Mouse (Mus musculus) midbrain, embryonic 11.5 days (tissue): ENCODE data around the gene Prrt2. TPM values are rescaled to one million over a fixed set of nuclear protein-coding genes. Genes with fewer than 3 reads are reported as not detected.
A peak's percentile ranks its signal among the peaks of the same experiment; 100 is the strongest.

Experiments
- ATAC-seq: fragments of 200-750 bp; cut with Nextera tagmentation; 2 replicates; pipeline ENCODE4 v1.8.0; 2017; ENCODE audit warnings: moderate TSS enrichment, moderate library complexity; ENCODE audit not compliant: low FRiP score
- DNase-seq: peaks from one replicate; pipeline ENCODE4 v3.0.0; 2015; ENCODE audit warnings: low spot score; ENCODE audit errors: missing footprints
- H3K27ac ChIP-seq: fragments of 300-500 bp; sonication (generic); 2 replicates; pipeline ENCODE4 v1.5.1; 2014; ENCODE audit warnings: low read depth, low read length
- H3K27me3 ChIP-seq: fragments of 300-500 bp; sonication (generic); 2 replicates; pipeline ENCODE4 v1.6.1; 2014; ENCODE audit warnings: mild to moderate bottlenecking, low read length, moderate library complexity, mixed read lengths; ENCODE audit not compliant: control insufficient read depth, insufficient read depth
- H3K36me3 ChIP-seq: fragments of 300-500 bp; sonication (generic); 2 replicates; pipeline ENCODE4 v1.6.1; 2014; ENCODE audit warnings: mild to moderate bottlenecking, low read length, moderate library complexity, mixed read lengths; ENCODE audit not compliant: control insufficient read depth, insufficient read depth
- H3K4me1 ChIP-seq: fragments of 300-500 bp; sonication (generic); 2 replicates; pipeline ENCODE4 v1.6.1; 2014; ENCODE audit warnings: low read length; ENCODE audit not compliant: control insufficient read depth, insufficient read depth
- H3K4me2 ChIP-seq: fragments of 300-500 bp; sonication (generic); 2 replicates; pipeline ENCODE4 v1.6.1; 2014; ENCODE audit warnings: mild to moderate bottlenecking, moderate library complexity
- H3K4me3 ChIP-seq: fragments of 300-500 bp; sonication (generic); 2 replicates; pipeline ENCODE4 v1.5.1; 2014; ENCODE audit warnings: low read depth, low read length
- H3K9ac ChIP-seq: fragments of 300-500 bp; sonication (generic); 2 replicates; pipeline ENCODE4 v1.6.1; 2014; ENCODE audit warnings: low read length
- H3K9me3 ChIP-seq: fragments of 300-500 bp; sonication (generic); 2 replicates; pipeline ENCODE4 v1.6.1; 2016; ENCODE audit warnings: low read length; ENCODE audit not compliant: control insufficient read depth
- WGBS: fragments of 180-500 bp; shearing (Covaris S2); extraction: QIAGEN DNeasy Blood & Tissue Kit; methylation state at CpG from one replicate; pipeline ENCODE4 v1.1.7; 2014; 5-methylcytosine and 5-hydroxymethylcytosine counted together
- polyA plus RNA-seq: library from polyadenylated mRNA; unstranded; fragments of >200 nt; fragmentation: Nextera tagmentation; extraction: Ambion mirVana; gene quantifications from 2 replicates; pipeline ENCODE4 v1.2.1, GENCODE M21; 2014

The Prrt2 gene
- polyA plus RNA-seq, 1 experiment from 2014 or later = 2.6 TPM

GRCm38 (mm10) chr7:127026984-127027726 is 6.1 kb upstream of the Prrt2 start, which contains the start of gene Maz:
Maz (minus strand) TSS chr7:127027037.
- peaks cover 26% of the 10 kb centered on the region for H3K36me3 ChIP-seq
- peak within 1 kb of the TSS; percentile 100 for H3K9ac ChIP-seq
- WGBS = under 1% methylated on average over 49 of the region's 63 CpGs
- H3K27ac ChIP-seq = peak within 1 kb of the TSS; percentile 97
- H3K4me2 ChIP-seq = peak within 1 kb of the TSS; percentile 99
- H3K4me1 ChIP-seq = peaks cover 36% of the 10 kb centered on the region
- ATAC-seq (peak; percentile 93), DNase-seq (peak; percentile 100)
- no peaks in the 10 kb centered on the region for H3K9me3 ChIP-seq
- peak within 1 kb of the TSS; percentile 99 for H3K4me3 ChIP-seq
- H3K27me3 ChIP-seq = no peaks in the 10 kb centered on the region

DNA sequence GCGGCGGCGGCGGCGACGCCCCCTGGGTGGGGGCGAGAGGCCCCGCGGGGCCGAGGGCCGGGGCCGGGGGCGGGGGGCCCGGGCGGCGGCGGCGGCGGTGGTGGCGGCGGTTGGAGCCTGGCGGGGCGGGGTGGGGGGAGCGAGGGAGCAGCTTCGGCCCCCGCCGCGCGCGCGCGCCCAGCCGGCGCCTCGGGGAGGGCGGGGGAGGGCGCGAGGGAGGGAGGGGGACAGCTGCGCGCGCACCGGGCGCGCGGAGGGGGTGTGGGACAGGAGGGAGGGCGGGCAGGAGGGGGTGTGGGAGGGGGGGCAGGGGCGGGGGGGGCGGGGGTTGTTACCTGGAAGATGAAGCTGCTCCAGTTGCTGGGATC is 5.6 kb upstream of the Prrt2 start:
- H3K27ac ChIP-seq = peak overlapping the region; percentile 97
- no peaks in the 10 kb centered on the region for H3K9me3 ChIP-seq
- no CpG with 5 or more reads among the region's 48 CpGs for WGBS
- peaks cover 25% of the 10 kb centered on the region for H3K36me3 ChIP-seq
- ATAC-seq (no peak; the same call in 1 of the 2 replicates), DNase-seq (peak; percentile 99)
- H3K4me2 ChIP-seq = peak overlapping the region; percentile 99
- H3K4me3 ChIP-seq = peak overlapping the region; percentile 99
- peaks cover 41% of the 10 kb centered on the region for H3K4me1 ChIP-seq
- peak overlapping the region; percentile 100 for H3K9ac ChIP-seq
- no peaks in the 10 kb centered on the region for H3K27me3 ChIP-seq

- H3K9me3 ChIP-seq = no peaks in the 10 kb centered on the region
- H3K4me2 ChIP-seq = peak overlapping the region; percentile 99
- H3K4me1 ChIP-seq = peaks cover 45% of the 10 kb centered on the region
- peak overlapping the region; percentile 100 for H3K9ac ChIP-seq
- ATAC-seq (peak; percentile 24), DNase-seq (peak; percentile 96)
- peak overlapping the region; percentile 99 for H3K4me3 ChIP-seq
- peaks cover 21% of the 10 kb centered on the region for H3K36me3 ChIP-seq
- H3K27me3 ChIP-seq = no peaks in the 10 kb centered on the region
- 0% methylated on average over 22 of the region's 48 CpGs for WGBS
- peak overlapping the region; percentile 97 for H3K27ac ChIP-seq
These were observed 5.2 kb upstream of the Prrt2 start for GRCm38 (mm10) chr7:127026161-127026600.

GRCm38 (mm10) chr7:127025556-127026160 is 4.6 kb upstream of the Prrt2 start:
- no peaks in the 10 kb centered on the region for H3K9me3 ChIP-seq
- H3K4me3 ChIP-seq = peak overlapping the region; percentile 99
- peaks cover 16% of the 10 kb centered on the region for H3K36me3 ChIP-seq
- H3K9ac ChIP-seq = peak overlapping the region; percentile 100
- WGBS = under 1% methylated on average over 60 of the region's 65 CpGs
- H3K4me2 ChIP-seq = peak overlapping the region; percentile 99
- no peaks in the 10 kb centered on the region for H3K27me3 ChIP-seq
- peak overlapping the region; percentile 97 for H3K27ac ChIP-seq
- peaks cover 50% of the 10 kb centered on the region for H3K4me1 ChIP-seq
- DNase-seq (no peak), ATAC-seq (no peak)

DNA sequence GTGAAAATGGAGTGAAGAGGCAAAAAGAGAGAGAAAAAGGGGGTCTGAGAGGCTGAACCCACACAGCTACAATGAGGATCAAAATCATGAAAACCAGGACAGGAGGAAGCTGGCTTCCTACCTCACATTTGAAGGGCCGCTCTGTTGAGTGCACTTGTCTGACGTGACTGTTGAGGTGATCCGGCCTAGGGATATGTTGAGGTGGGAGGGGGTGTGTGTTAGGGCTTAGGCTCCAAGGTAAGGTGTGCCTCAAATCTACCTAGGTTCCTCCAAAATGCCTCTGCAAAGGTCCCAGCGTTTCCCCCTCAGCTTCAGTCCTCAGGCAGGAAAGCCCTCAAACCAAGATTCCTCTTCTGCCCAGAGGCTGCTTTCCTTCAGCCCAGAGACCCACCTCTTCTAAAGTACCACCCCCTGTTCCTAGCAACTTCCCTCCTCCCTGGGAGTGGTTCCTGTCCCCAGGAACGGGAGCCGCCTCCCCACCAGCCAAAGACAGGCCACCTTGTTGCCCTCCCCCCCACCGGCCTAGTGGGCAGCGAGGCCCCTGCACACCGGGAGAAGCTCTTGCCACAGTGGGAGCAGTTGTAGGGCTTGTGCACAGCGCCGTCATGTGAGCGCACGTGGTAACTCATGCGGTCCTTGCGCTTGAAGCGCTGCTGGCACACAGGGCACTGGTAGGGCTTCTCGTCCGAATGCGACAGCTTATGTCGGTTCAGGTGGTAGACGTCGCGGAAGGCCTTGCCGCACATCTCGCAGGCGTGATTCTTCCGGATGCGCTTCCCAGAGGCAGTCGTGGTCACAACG is 3.9 kb upstream of the Prrt2 start:
- Histone ChIP-seq H3K9ac (peak overlapping the region; percentile 100), H3K4me1 (peaks cover 57% of the 10 kb centered on the region), H3K4me2 (peak overlapping the region; percentile 99), H3K36me3 (peaks cover 16% of the 10 kb centered on the region), H3K27ac (peak overlapping the region; percentile 97), H3K4me3 (peak overlapping the region; percentile 99), H3K9me3 (no peaks in the 10 kb centered on the region), H3K27me3 (no peaks in the 10 kb centered on the region)
- DNase-seq (peak; percentile 96), ATAC-seq (peak; percentile 19; the same call in 1 of the 2 replicates)
- whole genome bisulfite sequencing = under 1% methylated on average over 30 of the region's 30 CpGs

DNA sequence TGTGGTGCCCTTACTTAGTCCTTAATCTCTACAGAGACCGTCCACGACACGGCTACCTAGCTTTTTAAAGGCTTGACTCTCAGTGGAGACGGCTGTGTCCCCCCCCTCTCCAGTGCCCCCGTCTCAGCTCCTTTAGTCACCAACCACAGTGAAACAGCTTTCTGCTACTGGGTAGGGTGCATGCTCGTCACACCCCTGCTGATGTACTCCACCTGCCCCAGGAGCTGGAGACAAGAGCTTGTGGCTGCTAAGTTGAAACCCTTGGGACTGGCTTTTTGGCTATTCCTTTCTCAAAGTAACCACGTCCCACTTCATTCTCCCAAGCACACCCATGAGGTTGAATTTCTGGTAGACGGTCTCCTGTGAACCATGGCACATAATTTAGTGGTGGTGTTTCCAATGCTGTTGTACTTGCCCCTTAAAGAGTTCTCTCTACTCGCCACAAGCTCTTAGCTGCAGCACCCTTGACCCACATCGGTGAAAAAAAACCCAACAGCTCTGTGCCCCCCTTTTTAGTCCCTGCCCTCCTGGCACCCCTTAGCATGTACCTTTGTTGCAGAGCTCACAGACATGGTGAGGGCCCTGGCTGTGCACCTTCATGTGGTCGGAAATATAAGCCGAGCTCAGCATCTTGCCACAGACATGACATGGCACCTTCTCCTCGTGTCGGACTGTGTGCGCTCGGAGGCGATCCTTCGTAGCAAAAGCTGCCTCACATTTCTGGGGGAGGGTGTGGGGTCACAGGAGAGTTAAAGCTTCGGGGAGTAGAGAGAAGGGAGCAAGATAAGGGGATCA is 3.1 kb upstream of the Prrt2 start:
- no peak for DNase-seq
- Histone ChIP-seq H3K4me2 (peak overlapping the region; percentile 99), H3K36me3 (peaks cover 14% of the 10 kb centered on the region), H3K27me3 (no peaks in the 10 kb centered on the region), H3K27ac (no peak overlapping the region), H3K9me3 (no peaks in the 10 kb centered on the region), H3K4me3 (peak overlapping the region; percentile 99), H3K4me1 (peaks cover 59% of the 10 kb centered on the region), H3K9ac (peak overlapping the region; percentile 100)
- ATAC-seq = no peak
- 24% methylated on average over 19 of the region's 19 CpGs for WGBS

DNA sequence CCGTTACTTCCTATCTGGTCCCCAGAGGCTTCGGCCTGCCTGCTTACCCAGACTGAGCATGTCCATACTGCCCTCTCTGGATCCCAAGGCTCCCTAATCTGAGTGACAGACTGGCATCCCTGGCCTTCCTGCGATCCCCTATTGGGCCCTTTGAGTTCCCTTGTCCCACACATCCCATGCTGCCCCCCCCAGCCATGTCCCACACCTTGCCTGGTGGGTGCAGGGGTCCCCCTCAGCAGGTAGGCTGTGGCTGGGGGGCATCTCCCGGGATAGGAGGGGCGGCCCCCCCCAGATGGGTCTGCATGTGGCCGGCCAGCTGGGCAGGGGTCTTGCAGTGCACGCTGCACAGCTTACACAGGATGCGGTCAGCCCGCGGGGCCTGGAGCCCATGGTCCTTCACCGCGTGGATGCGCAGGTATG is 2.3 kb upstream of the Prrt2 start:
- peaks cover 12% of the 10 kb centered on the region for H3K36me3 ChIP-seq
- H3K4me1 ChIP-seq = peaks cover 63% of the 10 kb centered on the region

GRCm38 (mm10) chr7:127022528-127023271 is 1.7 kb upstream of the Prrt2 start:
- no peak overlapping the region; the same call in 1 of the 2 replicates for H3K4me3 ChIP-seq
- no peaks in the 10 kb centered on the region for H3K9me3 ChIP-seq
- peak overlapping the region; percentile 40; the same call in 1 of the 2 replicates for H3K27ac ChIP-seq
- WGBS = 77% methylated on average over 7 of the region's 7 CpGs
- H3K4me1 ChIP-seq = peaks cover 60% of the 10 kb centered on the region
- H3K9ac ChIP-seq = no peak overlapping the region; the same call in 1 of the 2 replicates
- no peaks in the 10 kb centered on the region for H3K27me3 ChIP-seq
- ATAC-seq = no peak
- peaks cover 12% of the 10 kb centered on the region for H3K36me3 ChIP-seq
- DNase-seq = no peak
- H3K4me2 ChIP-seq = peak overlapping the region; percentile 20

More for the DNA sequence above, 2.3 kb upstream of the Prrt2 start:
- DNase-seq = no peak
- no peaks in the 10 kb centered on the region for H3K27me3 ChIP-seq
- no peak for ATAC-seq
- H3K9me3 ChIP-seq = no peaks in the 10 kb centered on the region
- peak overlapping the region; percentile 99 for H3K4me3 ChIP-seq
- no peak overlapping the region; the same call in 1 of the 2 replicates for H3K27ac ChIP-seq
- peak overlapping the region; percentile 100 for H3K9ac ChIP-seq
- peak overlapping the region; percentile 99 for H3K4me2 ChIP-seq
- WGBS = 82% methylated on average over 13 of the region's 13 CpGs
